Mouse (Mus musculus) embryonic fibroblast, embryonic 13.5 days (primary cell): ENCODE measurements around the gene Ttc39b.

Experiments used
- CTCF ChIP-seq: IDR thresholded peaks from 2 replicates; pipeline ENCODE4 v1.5.1; 2011; ENCODE audit warnings: mild to moderate bottlenecking, control low read depth, low read length, moderate library complexity, borderline replicate concordance; ENCODE audit not compliant: insufficient read depth
- POLR2A ChIP-seq: IDR thresholded peaks from 2 replicates; pipeline ENCODE4 v1.6.1; 2011; ENCODE audit warnings: low read depth, mild to moderate bottlenecking, control low read depth, low read length, moderate library complexity

DNA sequence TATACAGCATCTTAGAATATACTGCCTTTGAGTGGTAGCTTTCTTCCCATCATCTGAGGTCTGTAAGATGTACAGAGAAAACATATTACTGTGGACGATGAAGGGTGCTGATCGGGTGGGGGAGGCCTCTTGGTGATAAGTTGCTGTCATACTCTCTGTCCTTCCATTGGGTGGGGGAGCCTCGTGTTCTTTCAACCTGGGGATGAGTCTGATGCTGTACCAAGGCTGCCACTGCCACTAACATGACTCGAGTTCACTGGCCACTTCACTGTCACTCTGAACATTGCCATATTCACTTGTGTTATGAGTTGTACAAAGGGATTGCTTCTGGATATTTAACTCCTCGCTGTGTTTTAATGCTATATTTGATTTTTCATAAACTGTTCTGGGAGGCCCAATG is 106.9 kb downstream of the Ttc39b start:
- TF ChIP-seq POLR2A (no peak), CTCF (no peak)
